In genomic region chr9:66374495-66375478, GRCm38 (mm10) we compare ENCODE assay signal across 20 mouse cellular contexts. TPM values are rescaled to one million over a fixed set of nuclear protein-coding genes. Genes with fewer than 3 reads are reported as not detected.
DNase-seq lines count a peak whose midpoint lies in the region; ATAC-seq and TF ChIP-seq lines count a peak whose summit lies in the region.
"Had no signal": no experiment of that assay in that cellular context is flagged by ENCODE, and none has a peak within 500 bp of the region (broad histone marks: within the 10 kb centered on the region; RNA-seq: fewer than 3 reads in every experiment).

No protein-coding gene starts in this region.

- TF ChIP-seq EP300 in liver, postnatal 0 days (IDR thresholded peaks at IDR 0.05; ENCODE audit: low read depth), result no peak
- no peak for TF ChIP-seq EP300 in stomach, postnatal 0 days (optimal IDR thresholded peaks at IDR 0.05)

- no peak overlapping the region for H3K9ac ChIP-seq in liver, postnatal 0 days (replicated peaks)
- H3K9ac ChIP-seq in liver, embryonic 11.5 days (ENCODE audit: low read depth, low read length), result no peak overlapping the region
- H3K9ac ChIP-seq in stomach, postnatal 0 days (ENCODE audit: low read length), result no peak overlapping the region
- H3K9ac ChIP-seq in forebrain, embryonic 15.5 days (replicated peaks), result no peak overlapping the region
- H3K9ac ChIP-seq: kidney, embryonic 15.5 days; limb, embryonic 15.5 days; midbrain, embryonic 15.5 days; neural tube, embryonic 13.5 days had no signal

- H3K4me2 ChIP-seq in liver, postnatal 0 days (ENCODE audit: low read depth, low read length), result no peak overlapping the region
- H3K4me2 ChIP-seq in liver, embryonic 11.5 days, result no peak overlapping the region
- H3K4me2 ChIP-seq in stomach, postnatal 0 days (replicated peaks; ENCODE audit: low read depth), result no peak overlapping the region
- no peak overlapping the region for H3K4me2 ChIP-seq in forebrain, embryonic 15.5 days (replicated peaks)
- H3K4me2 ChIP-seq: kidney, embryonic 15.5 days; limb, embryonic 15.5 days; midbrain, embryonic 15.5 days; neural tube, embryonic 13.5 days had no signal

- H3K27ac ChIP-seq in liver, postnatal 0 days (ENCODE audit: low read depth), result no peak overlapping the region; the same call in 1 of the 2 replicates
- no peak overlapping the region for H3K27ac ChIP-seq in liver, embryonic 11.5 days (ENCODE audit: low read depth, low read length)
- no peak overlapping the region for H3K27ac ChIP-seq in stomach, postnatal 0 days (replicated peaks)
- H3K27ac ChIP-seq in forebrain, embryonic 15.5 days (replicated peaks), result no peak overlapping the region
- H3K27ac ChIP-seq: kidney, embryonic 15.5 days; layer of hippocampus, adult 2 months; limb, embryonic 15.5 days; midbrain, embryonic 15.5 days; neural tube, embryonic 13.5 days had no signal

- no peak overlapping the region for H3K4me3 ChIP-seq in liver, postnatal 0 days (ENCODE audit: low read depth, low read length)
- H3K4me3 ChIP-seq in liver, embryonic 11.5 days (ENCODE audit: low read depth, low read length), result no peak overlapping the region
- H3K4me3 ChIP-seq in stomach, postnatal 0 days (ENCODE audit: low read depth, low read length), result no peak overlapping the region
- no peak overlapping the region for H3K4me3 ChIP-seq in forebrain, embryonic 15.5 days
- H3K4me3 ChIP-seq: kidney, embryonic 15.5 days; layer of hippocampus, adult 2 months; limb, embryonic 15.5 days; midbrain, embryonic 15.5 days; neural tube, embryonic 13.5 days had no signal

- DNase-seq in liver, postnatal 0 days, result no peak
- DNase-seq in liver, embryonic 11.5 days (ENCODE audit: low spot score), result no peak
- DNase-seq in MEL-GATA-1-ER (ENCODE audit: extremely low read depth, low read depth), result peak; percentile 52
- DNase-seq in stomach, postnatal 0 days (ENCODE audit: low spot score), result no peak
- no peak for DNase-seq in layer of hippocampus, adult 9-11 months
- no peak for DNase-seq in urinary bladder, adult 18-20 months (ENCODE audit: low spot score in 2 of 2)
- DNase-seq: adrenal gland, postnatal 14 days; cerebellum, postnatal 25 days; heart, postnatal 14 days; lung, postnatal 14 days; right cerebral cortex, postnatal 4 days; thymus, adult 2 months had no signal

- no peaks in the 10 kb centered on the region for H3K9me3 ChIP-seq in liver, postnatal 0 days (ENCODE audit: low read length)
- H3K9me3 ChIP-seq in liver, embryonic 11.5 days (ENCODE audit: control insufficient read depth, low read length), result no peaks in the 10 kb centered on the region
- H3K9me3 ChIP-seq in stomach, postnatal 0 days (ENCODE audit: control insufficient read depth, low read length), result no peaks in the 10 kb centered on the region
- H3K9me3 ChIP-seq in forebrain, embryonic 15.5 days, result no peaks in the 10 kb centered on the region
- H3K9me3 ChIP-seq: G1E; kidney, embryonic 15.5 days; limb, embryonic 15.5 days; midbrain, embryonic 15.5 days; neural tube, embryonic 13.5 days had no signal

- no peak for TF ChIP-seq CTCF in liver, postnatal 0 days (IDR thresholded peaks at IDR 0.05; ENCODE audit: low read depth)
- TF ChIP-seq CTCF in stomach, postnatal 0 days (IDR thresholded peaks at IDR 0.05; ENCODE audit: low read depth), result no peak

- ATAC-seq in liver, postnatal 0 days, result peak; percentile 45; the same call in 1 of the 2 replicates
- ATAC-seq in liver, embryonic 11.5 days (replicated peaks; ENCODE audit: low FRiP score), result no peak
- ATAC-seq in inflammation-experienced regulatory T-cells, adult 6 months, result peak; percentile 41
- ATAC-seq in stomach, postnatal 0 days (ENCODE audit: low FRiP score, low TSS enrichment), result peak; percentile 42; the same call in 1 of the 2 replicates
- no peak for ATAC-seq in forebrain, embryonic 15.5 days (replicated peaks)
- ATAC-seq: midbrain, embryonic 15.5 days had no signal

- H3K27me3 ChIP-seq in liver, postnatal 0 days (ENCODE audit: insufficient read depth, low read length), result no peaks in the 10 kb centered on the region
- H3K27me3 ChIP-seq in liver, embryonic 11.5 days (replicated peaks; ENCODE audit: control insufficient read depth, insufficient read depth, low read length), result no peaks in the 10 kb centered on the region
- H3K27me3 ChIP-seq in stomach, postnatal 0 days (ENCODE audit: control insufficient read depth, insufficient read depth, low read length), result no peaks in the 10 kb centered on the region
- H3K27me3 ChIP-seq in forebrain, embryonic 15.5 days, result no peaks in the 10 kb centered on the region
- H3K27me3 ChIP-seq: kidney, embryonic 15.5 days; limb, embryonic 15.5 days; midbrain, embryonic 15.5 days; neural tube, embryonic 13.5 days had no signal

- H3K4me1 ChIP-seq in liver, postnatal 0 days (ENCODE audit: insufficient read depth), result 0 out of 2 replicates have a peak, but pooled peaks cover 2% of the 10 kb centered on the region
- H3K4me1 ChIP-seq in liver, embryonic 11.5 days (replicated peaks; ENCODE audit: control insufficient read depth, insufficient read depth, low read length), result no peaks in the 10 kb centered on the region; the same call in 1 of the 2 replicates
- no peaks in the 10 kb centered on the region for H3K4me1 ChIP-seq in stomach, postnatal 0 days (replicated peaks; ENCODE audit: control insufficient read depth, insufficient read depth)
- 0 out of 2 replicates have a peak, but pooled peaks cover 2% of the 10 kb centered on the region for H3K4me1 ChIP-seq in forebrain, embryonic 15.5 days
- H3K4me1 ChIP-seq: kidney, embryonic 15.5 days; limb, embryonic 15.5 days; midbrain, embryonic 15.5 days had no signal

- H3K36me3 ChIP-seq in liver, postnatal 0 days (replicated peaks; ENCODE audit: insufficient read depth, low read length), result peaks cover 21% of the 10 kb centered on the region
- H3K36me3 ChIP-seq in liver, embryonic 11.5 days (ENCODE audit: control insufficient read depth, insufficient read depth, low read length), result peaks cover 13% of the 10 kb centered on the region; the same call in 1 of the 2 replicates
- peaks cover 4% of the 10 kb centered on the region; the same call in 1 of the 2 replicates for H3K36me3 ChIP-seq in stomach, postnatal 0 days (ENCODE audit: control insufficient read depth, insufficient read depth, low read length)
- peaks cover 19% of the 10 kb centered on the region for H3K36me3 ChIP-seq in forebrain, embryonic 15.5 days

RNA-seq across cellular contexts. Expression of gene Herc1, which starts 24.5 kb away (rescaled TPM):
- 11.9 and 13.9 TPM in 2 replicates for polyA plus RNA-seq in liver, postnatal 0 days (2015; fragmentation: Nextera tagmentation; extraction: Ambion mirVana)
- 30.4 and 31.0 TPM in 2 replicates for polyA plus RNA-seq in liver, embryonic 11.5 days (2014; fragmentation: Nextera tagmentation; extraction: Ambion mirVana)
- 10 to 100 TPM; 24.2 to 48.4 (median 41.9) TPM for polyA plus RNA-seq in inflammation-experienced regulatory T-cells, adult 6 months (2017; shearing (Covaris generic))
- 7.7 and 8.1 TPM in 2 replicates for polyA plus RNA-seq in stomach, postnatal 0 days (2015; fragmentation: Nextera tagmentation; extraction: Ambion mirVana)
- 50.6 and 53.3 TPM in 2 replicates for polyA plus RNA-seq in forebrain, embryonic 15.5 days (2015; fragmentation: Nextera tagmentation; extraction: Ambion mirVana)

Comparison
In these comparisons a context has a peak if more than half of its experiments do, and no peak if none do; other contexts are left out.
1. ATAC-seq: peak in liver, postnatal 0 days (single experiment), inflammation-experienced regulatory T-cells, adult 6 months (single experiment) and stomach, postnatal 0 days (single experiment); none in liver, embryonic 11.5 days (single experiment) and forebrain, embryonic 15.5 days (single experiment).